Mouse (Mus musculus) G1E (cell line): ENCODE data around the gene Ckm.

ENCODE experiments used
- CTCF ChIP-seq: IDR thresholded peaks from 2 replicates; pipeline ENCODE4 v1.5.1; 2012; ENCODE audit warnings: low read depth, low read length, inconsistent platforms, mixed read lengths
- GATA1 ChIP-seq: IDR thresholded peaks from 2 replicates; pipeline ENCODE4 v1.6.1; 2012; ENCODE audit warnings: borderline replicate concordance, low read length, inconsistent platforms, mixed read lengths
- GATA2 ChIP-seq: IDR thresholded peaks from 2 replicates; pipeline ENCODE4 v1.6.1; 2012; ENCODE audit warnings: low read depth, low read length, inconsistent platforms, borderline replicate concordance
- TAL1 ChIP-seq: conservative IDR thresholded peaks from 2 replicates; pipeline ENCODE4 v1.6.1; 2012; ENCODE audit warnings: low read depth, low read length, inconsistent platforms, mixed read lengths

DNA sequence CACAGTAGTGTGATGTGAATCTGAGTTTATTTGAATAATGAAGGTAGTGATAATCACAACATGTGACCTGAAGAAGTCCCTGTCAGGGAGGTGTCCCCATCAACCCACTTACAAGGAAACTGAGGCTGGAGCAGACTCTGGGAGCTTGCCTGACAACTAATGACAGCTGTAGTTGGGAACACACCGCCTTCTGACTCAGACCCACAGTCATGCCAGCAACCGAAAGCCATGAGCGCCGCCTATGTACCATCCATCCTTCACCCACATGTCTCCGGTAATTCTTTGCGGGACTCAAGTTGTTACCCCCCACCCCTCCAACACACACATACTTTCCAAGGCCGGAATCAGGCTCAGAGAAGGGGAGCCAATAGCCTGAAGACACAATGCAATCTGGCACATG lies 52.1 kb downstream of the Ckm start:
- no peak for TF ChIP-seq CTCF
- no peak for TF ChIP-seq GATA1
- TF ChIP-seq TAL1 = no peak
- no peak for TF ChIP-seq GATA2
